Mouse (Mus musculus): ENCODE results near the gene Parp16.
"Not testable (repeated sequence)": the region's sequence is repeated elsewhere in the genome, so short reads cannot be mapped to it uniquely, and the experiment has no call there.

The Parp16 gene

GRCm38 (mm10) chr9:65243249-65243648 is 48.1 kb downstream of the Parp16 start:
- no peak for DNase-seq

GRCm38 (mm10) chr9:65244036-65244806 is 49.1 kb downstream of the Parp16 start:
- DNase-seq: no peak

- DNase-seq: no peak
Measured at GRCm38 (mm10) chr9:65247502-65248376, 52.6 kb downstream of the Parp16 start.

- no peak for DNase-seq
Measured at GRCm38 (mm10) chr9:65248377-65248690, 53.2 kb downstream of the Parp16 start.

GRCm38 (mm10) chr9:65252026-65252425 is 56.9 kb downstream of the Parp16 start:
- no peak for DNase-seq

GRCm38 (mm10) chr9:65255906-65256600 is 60.9 kb downstream of the Parp16 start:
- no peak for DNase-seq

- no peak for DNase-seq
Measured at GRCm38 (mm10) chr9:65257218-65257910, 62.2 kb downstream of the Parp16 start.

GRCm38 (mm10) chr9:65259366-65259765 is 64.2 kb downstream of the Parp16 start:
- no peak for DNase-seq

- peak; percentile 57 to 68 for DNase-seq
Measured at GRCm38 (mm10) chr9:65261591-65262230, 66.6 kb downstream of the Parp16 start.

GRCm38 (mm10) chr9:65262641-65263120 is 67.5 kb downstream of the Parp16 start:
- DNase-seq: no peak

GRCm38 (mm10) chr9:65264959-65265358 is 69.8 kb downstream of the Parp16 start, which contains the start of gene Cilp:
Cilp (plus strand) TSS chr9:65265180.
- no peak for DNase-seq

GRCm38 (mm10) chr9:65267742-65268515 is 72.8 kb downstream of the Parp16 start:
- DNase-seq: peak in 1 of 2 experiments; percentile 23

GRCm38 (mm10) chr9:65273048-65273809 is 78.1 kb downstream of the Parp16 start:
- DNase-seq: no peak

- DNase-seq: no peak
Measured at GRCm38 (mm10) chr9:65273873-65274272, 78.7 kb downstream of the Parp16 start.

- DNase-seq: not testable (repeated sequence)
Measured at GRCm38 (mm10) chr9:65274851-65275250, 79.7 kb downstream of the Parp16 start.

GRCm38 (mm10) chr9:65275810-65276530 is 80.8 kb downstream of the Parp16 start:
- no peak for DNase-seq

- DNase-seq: peak; percentile 33 to 43
Measured at GRCm38 (mm10) chr9:65281536-65282151, 86.5 kb downstream of the Parp16 start.

- DNase-seq: peak in 1 of 2 experiments; percentile 33
Measured at GRCm38 (mm10) chr9:65283301-65283700, 88.1 kb downstream of the Parp16 start.

- not testable (repeated sequence) for DNase-seq
Measured at GRCm38 (mm10) chr9:65288252-65288651, 93.1 kb downstream of the Parp16 start.
